Mouse (Mus musculus) limb, embryonic 14.5 days (tissue): ENCODE data around the gene E130308A19Rik. TPM values are rescaled to one million over a fixed set of nuclear protein-coding genes. Genes with fewer than 3 reads are reported as not detected.

Source experiments
- ATAC-seq: fragments of 200-750 bp; cut with Nextera tagmentation; 2 replicates; pipeline ENCODE4 v1.8.0; 2017; ENCODE audit warnings: low read depth, moderate number of reproducible peaks, moderate TSS enrichment; ENCODE audit not compliant: low FRiP score
- DNase-seq: peaks from one replicate; pipeline ENCODE4 v3.0.0-alpha.2; 2015; ENCODE audit warnings: low spot score
- H3K27ac ChIP-seq: fragments of 300-500 bp; sonication (generic); replicated peaks from 2 replicates; pipeline ENCODE4 v1.5.1; 2014; ENCODE audit warnings: low read depth, mild to moderate bottlenecking, low read length, moderate library complexity, mixed read lengths
- H3K27me3 ChIP-seq: fragments of 300-500 bp; sonication (generic); 2 replicates; pipeline ENCODE4 v1.6.1; 2014; ENCODE audit warnings: low read length, mixed read lengths; ENCODE audit not compliant: control insufficient read depth, insufficient read depth
- H3K36me3 ChIP-seq: fragments of 300-500 bp; sonication (generic); 2 replicates; pipeline ENCODE4 v1.6.1; 2014; ENCODE audit warnings: mild to moderate bottlenecking, low read length, moderate library complexity, mixed read lengths; ENCODE audit not compliant: control insufficient read depth, insufficient read depth
- H3K4me1 ChIP-seq: fragments of 300-500 bp; sonication (generic); 2 replicates; pipeline ENCODE4 v1.6.1; 2014; ENCODE audit warnings: antibody characterized with exemption, low read length, mixed read lengths; ENCODE audit not compliant: control insufficient read depth, insufficient read depth
- H3K4me2 ChIP-seq: fragments of 300-500 bp; sonication (generic); replicated peaks from 2 replicates; pipeline ENCODE4 v1.6.1; 2014; ENCODE audit warnings: low read depth, mild to moderate bottlenecking, low read length, moderate library complexity; ENCODE audit not compliant: severe bottlenecking
- H3K4me3 ChIP-seq: fragments of 300-500 bp; sonication (generic); replicated peaks from 2 replicates; pipeline ENCODE4 v1.5.1; 2014; ENCODE audit warnings: low read length
- H3K9ac ChIP-seq: fragments of 300-500 bp; sonication (generic); 2 replicates; pipeline ENCODE4 v1.6.1; 2014; ENCODE audit warnings: mild to moderate bottlenecking, low read depth, low read length, moderate library complexity; ENCODE audit not compliant: severe bottlenecking
- H3K9me3 ChIP-seq: fragments of 300-500 bp; sonication (generic); 2 replicates; pipeline ENCODE4 v1.6.1; 2016; ENCODE audit warnings: low read length; ENCODE audit not compliant: control insufficient read depth
- POLR2A ChIP-seq: fragments of 200-500 bp; IDR thresholded peaks from 2 replicates; pipeline ENCODE4 v1.8.0; 2012; ENCODE audit warnings: inconsistent platforms, mild to moderate bottlenecking, moderate library complexity, borderline replicate concordance; ENCODE audit not compliant: insufficient read depth, insufficient read length; ENCODE audit errors: extremely low read depth
- WGBS: fragments of 180-500 bp; shearing (Covaris S2); extraction: QIAGEN DNeasy Blood & Tissue Kit; methylation state at CpG from one replicate; pipeline ENCODE4 v1.1.7; 2014; 5-methylcytosine and 5-hydroxymethylcytosine counted together
- polyA plus RNA-seq, 2 experiments: library from polyadenylated mRNA; depleted of rRNA in 1 of 2; stranded (reverse) in 1 of 2; unstranded in 1 of 2; fragments of >200 nt; fragmentation: Nextera tagmentation in 1 of 2; extraction: Ambion mirVana in 1 of 2; gene quantifications; 2 replicates each; pipeline versions ENCODE4 v1.2.1 to v1.2.3; 2012 to 2014

The E130308A19Rik gene
- polyA plus RNA-seq, 2 experiments, result 7.6 to 17.6 TPM

- peaks cover 3% of the 10 kb centered on the region; the same call in 1 of the 2 replicates for H3K4me1 ChIP-seq
Observed at GRCm38 (mm10) chr4:59710736-59711389, 84.9 kb downstream of the E130308A19Rik start.

DNA sequence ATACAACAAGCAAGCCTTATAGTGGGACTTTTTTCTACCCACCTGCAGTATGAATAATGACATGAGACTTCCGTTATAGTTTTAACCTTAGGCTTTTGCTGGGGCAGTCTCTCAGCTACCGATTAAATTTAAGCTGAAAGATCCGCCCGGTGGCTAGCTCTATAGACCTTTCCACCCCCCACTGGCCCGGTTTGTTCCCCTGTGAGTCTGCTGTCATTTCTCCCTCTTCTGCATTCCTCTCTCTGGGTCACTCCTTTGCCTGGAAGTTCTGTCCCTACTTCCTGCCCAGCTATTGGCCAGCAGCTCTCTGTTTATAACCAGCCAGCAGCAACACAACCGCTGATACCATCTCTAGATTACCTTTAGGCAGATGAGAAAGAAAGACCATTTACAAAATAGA, 86.4 kb downstream of the E130308A19Rik start:
- DNase-seq (no peak), ATAC-seq (no peak)
- no peaks in the 10 kb centered on the region for H3K36me3 ChIP-seq
- H3K4me3 ChIP-seq, result no peak overlapping the region
- no peak overlapping the region for H3K4me2 ChIP-seq
- H3K9me3 ChIP-seq, result no peaks in the 10 kb centered on the region
- TF ChIP-seq POLR2A, result no peak
- H3K27me3 ChIP-seq, result no peaks in the 10 kb centered on the region
- H3K4me1 ChIP-seq, result peaks cover 3% of the 10 kb centered on the region; the same call in 1 of the 2 replicates
- 62% methylated on average over 6 of the region's 6 CpGs for WGBS
- H3K27ac ChIP-seq, result no peak overlapping the region
- no peak overlapping the region for H3K9ac ChIP-seq

More at GRCm38 (mm10) chr4:59710736-59711389, 84.9 kb downstream of the E130308A19Rik start:
- TF ChIP-seq POLR2A, result no peak
- no peak overlapping the region for H3K4me3 ChIP-seq
- no peaks in the 10 kb centered on the region for H3K27me3 ChIP-seq
- no peaks in the 10 kb centered on the region for H3K9me3 ChIP-seq
- ATAC-seq, result no peak
- no peak overlapping the region for H3K27ac ChIP-seq
- no peak for DNase-seq
- H3K9ac ChIP-seq, result no peak overlapping the region
- no peaks in the 10 kb centered on the region for H3K36me3 ChIP-seq
- 62% methylated on average over 8 of the region's 8 CpGs for WGBS
- H3K4me2 ChIP-seq, result no peak overlapping the region

GRCm38 (mm10) chr4:59712955-59713354, 86.9 kb downstream of the E130308A19Rik start:
- Histone ChIP-seq H3K9me3 (no peaks in the 10 kb centered on the region), H3K36me3 (no peaks in the 10 kb centered on the region), H3K4me3 (no peak overlapping the region), H3K9ac (no peak overlapping the region), H3K4me2 (no peak overlapping the region), H3K27me3 (no peaks in the 10 kb centered on the region), H3K4me1 (peaks cover 3% of the 10 kb centered on the region; the same call in 1 of the 2 replicates), H3K27ac (no peak overlapping the region)
- no peak for DNase-seq
- WGBS, result 17% methylated on average over 2 of the region's 2 CpGs
- no peak for TF ChIP-seq POLR2A
- ATAC-seq, result no peak

DNA sequence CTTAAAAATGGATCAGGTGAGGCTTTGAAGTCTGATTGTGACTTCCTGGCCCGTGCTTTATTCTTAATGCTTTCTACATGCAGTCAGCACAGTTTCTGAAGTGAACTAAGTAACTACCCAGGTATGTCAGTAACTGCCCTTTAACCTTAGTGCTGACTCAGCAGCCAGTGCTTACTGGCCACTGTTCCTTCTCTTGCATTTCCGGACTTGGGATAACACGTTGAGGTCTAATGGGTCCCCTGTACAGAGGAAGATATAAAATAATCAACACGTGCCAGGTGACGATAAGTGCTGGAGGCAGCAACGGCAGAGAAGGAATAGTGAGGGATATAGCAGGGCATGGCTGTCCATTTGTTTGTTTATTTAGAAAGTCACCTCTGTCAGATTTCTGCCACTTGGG, 88.5 kb downstream of the E130308A19Rik start:
- H3K4me3 ChIP-seq, result no peak overlapping the region
- H3K9me3 ChIP-seq, result no peaks in the 10 kb centered on the region
- 61% methylated on average over 6 of the region's 6 CpGs for WGBS
- no peaks in the 10 kb centered on the region for H3K27me3 ChIP-seq
- ATAC-seq (no peak), DNase-seq (no peak)
- H3K4me1 ChIP-seq, result peaks cover 3% of the 10 kb centered on the region; the same call in 1 of the 2 replicates
- H3K36me3 ChIP-seq, result peaks cover under 1% of the 10 kb centered on the region; the same call in 1 of the 2 replicates
- H3K4me2 ChIP-seq, result no peak overlapping the region
- TF ChIP-seq POLR2A, result no peak
- no peak overlapping the region for H3K9ac ChIP-seq
- H3K27ac ChIP-seq, result no peak overlapping the region

GRCm38 (mm10) chr4:59714926-59715325, 88.9 kb downstream of the E130308A19Rik start:
- WGBS, result 84% methylated on average over 7 of the region's 7 CpGs
- H3K9ac ChIP-seq, result no peak overlapping the region
- TF ChIP-seq POLR2A, result no peak
- H3K4me3 ChIP-seq, result no peak overlapping the region
- no peaks in the 10 kb centered on the region for H3K27me3 ChIP-seq
- no peaks in the 10 kb centered on the region for H3K9me3 ChIP-seq
- H3K4me2 ChIP-seq, result no peak overlapping the region
- no peak for DNase-seq
- H3K36me3 ChIP-seq, result peaks cover 5% of the 10 kb centered on the region
- H3K4me1 ChIP-seq, result peaks cover 3% of the 10 kb centered on the region; the same call in 1 of the 2 replicates
- H3K27ac ChIP-seq, result no peak overlapping the region
- no peak for ATAC-seq
